Mouse (Mus musculus) thymus, postnatal 14 days (tissue): Measurements from ENCODE around the gene Lrp10.

Experiments
- DNase-seq: peaks from one replicate; pipeline ENCODE4 v3.0.0; 2021

The Lrp10 gene

GRCm38 (mm10) chr14:54477172-54477909, 13.4 kb downstream of the Lrp10 start:
- DNase-seq, result no peak

DNA sequence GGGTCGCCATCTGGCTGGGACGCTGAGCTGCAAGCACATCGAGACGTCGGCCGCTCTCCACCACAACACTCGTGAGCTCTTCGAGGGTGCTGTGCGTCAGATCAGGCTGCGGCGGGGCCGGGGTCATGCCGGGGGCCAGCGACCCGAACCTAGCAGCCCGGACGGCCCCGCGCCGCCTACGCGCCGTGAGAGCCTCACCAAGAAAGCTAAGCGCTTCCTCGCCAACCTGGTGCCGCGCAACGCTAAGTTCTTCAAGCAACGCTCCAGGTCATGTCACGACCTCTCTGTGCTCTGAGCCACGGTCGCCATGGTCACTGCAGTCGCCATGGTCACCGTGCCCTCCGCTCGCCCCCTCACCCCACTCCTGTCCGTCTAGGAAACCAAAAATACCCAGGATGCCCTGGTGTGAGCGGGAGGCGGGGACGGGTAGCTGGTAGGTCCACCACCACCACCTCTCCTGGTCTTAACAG, 15.5 kb downstream of the Lrp10 start:
- peak; percentile 56 for DNase-seq

DNA sequence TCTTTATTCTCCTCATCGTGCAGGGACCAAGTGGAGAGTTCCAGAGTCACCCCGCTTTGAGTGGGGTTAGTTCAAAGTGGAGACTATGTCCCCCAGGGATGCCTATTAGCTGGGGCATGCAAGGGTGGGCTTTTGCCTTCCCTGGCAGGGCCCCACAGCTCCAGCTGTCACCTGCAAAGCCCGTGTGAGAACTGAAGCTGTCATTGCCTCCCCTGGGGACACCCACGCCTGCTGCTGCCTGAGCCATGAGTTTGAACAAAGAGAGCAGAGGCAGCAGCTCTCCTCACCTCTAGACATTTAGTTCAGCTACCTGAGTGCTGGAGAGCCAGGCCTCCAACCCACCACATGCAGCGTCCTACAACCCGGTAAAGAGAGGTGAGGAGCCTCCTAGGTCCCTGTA, 16.7 kb downstream of the Lrp10 start:
- peak; percentile 68 for DNase-seq

GRCm38 (mm10) chr14:54481402-54481801, 17.5 kb downstream of the Lrp10 start:
- peak; percentile 52 for DNase-seq

- DNase-seq, result peak; percentile 73
Observed at GRCm38 (mm10) chr14:54482498-54482897, 18.6 kb downstream of the Lrp10 start.

DNA sequence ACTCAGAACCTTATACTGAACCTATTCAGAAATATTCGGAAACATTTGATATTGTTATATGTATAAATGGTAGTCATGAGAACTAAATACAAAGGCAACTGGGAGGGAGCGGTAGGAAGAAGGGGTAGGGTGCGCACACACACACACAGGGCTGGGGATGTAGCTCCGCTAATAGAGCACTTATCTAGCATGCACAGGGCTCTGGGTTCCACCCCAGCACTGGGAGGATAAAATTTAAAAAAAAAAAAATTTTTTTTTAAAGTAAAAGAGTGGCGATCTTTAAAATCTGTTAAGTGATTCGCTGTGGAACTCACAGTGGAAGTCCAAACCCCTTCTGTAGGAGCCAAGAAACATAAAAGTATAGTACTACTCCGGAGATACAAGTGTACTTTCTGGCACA, 22.0 kb downstream of the Lrp10 start:
- no peak for DNase-seq

DNA sequence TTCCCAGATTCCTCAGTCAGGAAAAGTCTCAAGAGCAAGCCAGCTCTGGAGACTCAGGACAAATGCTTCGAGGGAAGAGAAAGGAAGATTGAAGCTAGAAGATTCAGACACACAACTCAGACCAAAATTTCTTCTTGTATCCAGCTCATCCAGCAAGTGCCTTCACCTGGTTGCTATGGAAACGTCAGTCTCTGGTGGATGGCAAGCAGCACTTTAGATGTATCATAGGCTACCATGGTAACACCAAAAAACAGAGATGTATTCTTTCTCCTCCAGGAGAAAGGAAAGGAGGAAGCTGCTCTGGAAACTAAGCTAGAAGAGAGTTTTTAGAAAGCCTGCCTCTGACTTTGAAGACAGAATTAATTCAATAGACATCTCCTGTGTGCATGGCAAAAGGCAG, 23.8 kb downstream of the Lrp10 start:
- no peak for DNase-seq

- no peak for DNase-seq
Observed at GRCm38 (mm10) chr14:54488350-54488749, 24.4 kb downstream of the Lrp10 start.

DNA sequence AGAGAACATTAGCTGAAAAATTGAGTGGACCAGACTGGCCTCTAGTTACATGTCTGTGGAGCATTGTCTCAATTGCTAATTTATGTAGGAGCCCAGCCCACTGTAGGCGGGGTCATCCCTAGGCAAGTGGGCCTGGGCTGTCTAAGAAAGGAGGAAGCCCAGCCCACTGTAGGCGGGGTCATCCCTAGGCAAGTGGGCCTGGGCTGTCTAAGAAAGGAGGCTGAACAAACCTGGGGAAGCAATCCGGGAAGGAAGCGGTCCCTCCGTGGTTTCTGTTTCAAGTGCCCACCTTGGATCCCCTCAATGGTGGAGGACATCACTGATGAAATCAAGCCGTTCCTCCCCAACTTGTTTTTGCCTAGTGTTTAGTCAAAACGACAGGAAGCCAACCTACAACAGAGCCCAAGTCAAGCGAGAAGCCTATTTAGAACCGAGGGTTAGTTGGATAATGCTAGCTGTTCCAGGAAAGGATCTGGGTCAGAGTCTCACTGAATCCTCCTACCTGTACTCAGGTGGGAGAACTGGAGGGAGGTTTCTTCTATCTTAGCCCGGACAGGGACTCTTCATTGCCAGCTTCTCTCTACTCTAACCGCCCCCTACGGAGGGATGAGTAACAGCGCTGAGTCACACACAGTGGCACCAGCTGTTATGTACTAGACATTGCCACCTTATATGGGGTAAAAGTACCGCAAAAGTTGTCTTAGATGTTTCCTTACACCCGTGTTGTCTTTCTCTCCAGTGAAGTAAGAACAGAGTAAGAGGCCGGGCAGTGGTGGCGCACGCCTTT, 28.6 kb downstream of the Lrp10 start:
- no peak for DNase-seq

- DNase-seq, result no peak
Observed at GRCm38 (mm10) chr14:54493236-54493635, 29.3 kb downstream of the Lrp10 start.

- DNase-seq, result peak; percentile 80
Observed at GRCm38 (mm10) chr14:54494234-54494633, 30.3 kb downstream of the Lrp10 start.

DNA sequence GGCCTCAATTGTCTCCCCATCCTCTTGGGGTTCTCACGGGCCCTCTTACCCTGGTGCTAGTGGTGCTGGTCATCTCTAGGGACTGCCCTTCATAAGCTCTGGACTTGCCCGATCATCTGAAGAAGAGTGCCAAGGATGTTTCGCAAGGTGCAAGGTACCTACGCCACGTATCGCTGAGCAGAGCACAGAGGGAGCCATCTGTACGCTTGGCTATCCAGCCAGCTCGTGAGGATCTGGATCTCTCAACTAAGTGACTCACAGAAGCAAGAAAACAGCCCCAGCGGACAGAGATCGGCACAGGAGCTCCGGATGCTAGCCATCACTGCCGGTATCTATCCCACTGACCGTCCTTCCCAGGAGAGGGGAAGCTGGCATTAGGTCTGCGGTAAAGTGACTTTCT, 32.8 kb downstream of the Lrp10 start:
- no peak for DNase-seq

DNA sequence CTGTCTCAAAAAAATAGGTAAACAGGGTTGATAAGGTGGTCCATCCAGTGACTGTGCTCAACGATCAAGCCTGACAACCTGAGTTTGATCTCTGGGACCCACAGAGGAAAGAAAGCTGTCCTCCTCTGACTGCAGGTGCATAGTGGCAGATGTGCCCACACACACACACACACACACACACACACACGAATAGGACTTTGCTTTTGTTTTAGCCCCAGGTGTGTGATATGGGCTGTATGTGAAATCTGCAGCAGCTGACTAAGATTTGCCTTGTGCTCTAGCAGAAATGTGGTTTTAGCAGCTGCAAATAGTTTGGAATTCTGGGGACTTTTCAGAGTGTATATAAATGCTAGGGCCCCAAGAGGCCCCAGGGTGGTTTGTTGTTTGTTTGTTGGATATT, 35.4 kb downstream of the Lrp10 start:
- DNase-seq, result peak; percentile 72

- DNase-seq, result no peak
Observed at GRCm38 (mm10) chr14:54501365-54501764, 37.4 kb downstream of the Lrp10 start.

DNA sequence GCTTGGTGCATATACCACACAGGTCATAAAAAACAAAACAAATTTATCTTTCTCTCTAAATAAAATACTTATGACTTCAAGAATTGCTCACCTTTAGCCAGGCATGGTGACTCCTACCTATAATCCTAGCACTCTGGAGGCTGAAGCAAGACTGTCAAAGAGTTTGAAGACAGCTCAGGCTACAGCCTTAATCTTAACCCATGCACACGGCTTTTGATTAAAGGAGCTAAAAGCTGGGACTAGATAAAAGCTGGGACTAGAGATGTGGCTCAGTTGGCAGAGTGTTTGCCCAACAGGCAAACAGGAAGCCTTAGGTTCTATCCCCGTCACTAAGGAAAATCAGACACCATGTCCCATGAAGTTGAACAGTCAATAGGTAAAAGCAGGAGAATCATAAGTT, 39.2 kb downstream of the Lrp10 start:
- DNase-seq, result no peak

GRCm38 (mm10) chr14:54509774-54510173, 45.8 kb downstream of the Lrp10 start:
- DNase-seq, result no peak

GRCm38 (mm10) chr14:54516710-54517310, 52.9 kb downstream of the Lrp10 start:
- DNase-seq, result no peak
